Mouse (Mus musculus) brain, embryonic 14.5 days (tissue): Measurements from ENCODE around the gene Fam160b1.

Experiments used
- CTCF ChIP-seq: fragments of 200-500 bp; IDR thresholded peaks from 2 replicates; pipeline ENCODE4 v1.5.1; 2012; ENCODE audit warnings: inconsistent platforms, mild to moderate bottlenecking, moderate library complexity, borderline replicate concordance; ENCODE audit not compliant: insufficient read depth, insufficient read length; ENCODE audit errors: extremely low read depth
- POLR2A ChIP-seq: fragments of 200-500 bp; IDR thresholded peaks from 2 replicates; pipeline ENCODE4 v1.6.1; 2012; ENCODE audit warnings: mild to moderate bottlenecking, inconsistent platforms, borderline replicate concordance; ENCODE audit not compliant: poor library complexity, insufficient read depth, insufficient read length, severe bottlenecking; ENCODE audit errors: extremely low read depth

GRCm38 (mm10) chr19:57340900-57341742 lies 19.4 kb upstream of the Fam160b1 start:
- TF ChIP-seq CTCF (no peak), POLR2A (no peak)
